Mouse (Mus musculus) hindbrain, embryonic 12.5 days (tissue): ENCODE data around the gene Tbc1d7. TPM values are rescaled to one million over a fixed set of nuclear protein-coding genes. Genes with fewer than 3 reads are reported as not detected.

Experiments
- ATAC-seq: fragments of 200-750 bp; cut with Nextera tagmentation; 2 replicates; pipeline ENCODE4 v1.8.0; 2017; ENCODE audit warnings: moderate TSS enrichment; ENCODE audit not compliant: low FRiP score
- H3K27ac ChIP-seq: fragments of 300-500 bp; sonication (generic); 2 replicates; pipeline ENCODE4 v1.5.1; 2016; ENCODE audit warnings: mild to moderate bottlenecking
- H3K27me3 ChIP-seq: fragments of 300-500 bp; sonication (generic); 2 replicates; pipeline ENCODE4 v1.6.1; 2016; ENCODE audit warnings: mild to moderate bottlenecking
- H3K36me3 ChIP-seq: fragments of 300-500 bp; sonication (generic); 2 replicates; pipeline ENCODE4 v1.6.1; 2016; ENCODE audit warnings: mild to moderate bottlenecking
- H3K4me1 ChIP-seq: fragments of 300-500 bp; sonication (generic); 2 replicates; pipeline ENCODE4 v1.6.1; 2016
- H3K4me2 ChIP-seq: fragments of 300-500 bp; sonication (generic); replicated peaks from 2 replicates; pipeline ENCODE4 v1.6.1; 2016; ENCODE audit warnings: mild to moderate bottlenecking
- H3K4me3 ChIP-seq: fragments of 300-500 bp; sonication (generic); 2 replicates; pipeline ENCODE4 v1.5.1; 2016; ENCODE audit warnings: mild to moderate bottlenecking
- H3K9ac ChIP-seq: fragments of 300-500 bp; sonication (generic); 2 replicates; pipeline ENCODE4 v1.6.1; 2016; ENCODE audit warnings: mild to moderate bottlenecking, moderate library complexity
- H3K9me3 ChIP-seq: fragments of 300-500 bp; sonication (generic); replicated peaks from 2 replicates; pipeline ENCODE4 v1.6.1; 2016; ENCODE audit warnings: mild to moderate bottlenecking
- WGBS: fragments of 180-500 bp; shearing (Covaris S2); methylation state at CpG from one replicate; pipeline ENCODE4 v1.1.7; 2016; 5-methylcytosine and 5-hydroxymethylcytosine counted together
- polyA plus RNA-seq: library from polyadenylated mRNA; unstranded; fragments of >200 nt; fragmentation: Nextera tagmentation; extraction: Ambion mirVana; gene quantifications from 2 replicates; pipeline ENCODE4 v1.2.1, GENCODE M21; 2016

The Tbc1d7 gene
- polyA plus RNA-seq, 1 experiment from 2014 or later, result 74.9 TPM

DNA sequence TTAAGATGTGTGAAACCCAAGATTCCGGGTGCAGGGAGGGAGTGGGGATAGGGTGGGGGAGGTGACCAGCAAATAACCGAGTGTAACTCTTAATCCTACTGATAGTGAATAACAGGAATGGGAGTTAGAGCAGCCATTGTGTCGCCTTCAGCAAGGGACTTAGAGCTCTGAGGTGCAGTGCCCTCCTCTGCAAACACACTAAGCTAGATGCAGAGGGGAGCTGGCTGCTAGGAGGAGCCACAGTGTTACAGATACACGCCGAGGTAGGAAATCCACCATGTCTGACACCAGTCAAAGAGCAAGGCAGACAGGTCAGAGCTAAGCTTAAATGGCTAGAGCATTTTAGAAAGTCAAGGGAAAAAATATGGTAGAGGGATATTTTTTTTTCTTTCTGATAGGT, 13.9 kb downstream of the Tbc1d7 start:
- H3K9me3 ChIP-seq, result no peaks in the 10 kb centered on the region
- peaks cover 41% of the 10 kb centered on the region for H3K36me3 ChIP-seq
- no peaks in the 10 kb centered on the region for H3K4me1 ChIP-seq
- no peak overlapping the region for H3K4me3 ChIP-seq
- ATAC-seq, result no peak
- no peak overlapping the region for H3K9ac ChIP-seq
- no peak overlapping the region for H3K4me2 ChIP-seq
- no peaks in the 10 kb centered on the region for H3K27me3 ChIP-seq
- WGBS, result 58% methylated on average over 5 of the region's 5 CpGs
- no peak overlapping the region for H3K27ac ChIP-seq

DNA sequence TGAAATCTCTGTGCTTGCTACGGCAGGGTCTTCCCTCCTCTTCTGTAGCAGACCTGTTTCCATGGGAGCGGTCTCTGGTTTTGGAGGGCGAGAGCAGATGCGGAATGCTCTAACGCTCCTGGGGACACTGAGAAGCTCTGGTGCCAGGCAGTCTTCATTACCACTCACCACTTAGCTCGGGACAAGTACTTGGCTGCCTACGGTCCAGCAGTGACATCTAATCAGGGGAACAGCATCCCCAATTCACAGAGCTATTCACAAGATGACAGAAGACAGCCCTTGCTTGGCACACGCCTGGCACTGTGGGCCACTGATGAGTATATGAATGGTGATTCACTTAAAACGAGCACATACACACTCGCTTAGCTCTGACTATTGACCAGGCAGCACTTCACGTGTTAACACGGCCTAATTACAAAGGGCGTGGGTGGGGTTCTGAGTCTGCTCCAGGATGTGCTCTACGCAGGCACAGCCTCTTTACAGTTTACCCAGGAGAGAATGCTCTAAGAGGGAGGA, 19.2 kb downstream of the Tbc1d7 start:
- ATAC-seq, result no peak
- H3K27ac ChIP-seq, result no peak overlapping the region
- H3K9ac ChIP-seq, result no peak overlapping the region
- no peak overlapping the region for H3K4me3 ChIP-seq
- H3K36me3 ChIP-seq, result peaks cover 55% of the 10 kb centered on the region
- no peaks in the 10 kb centered on the region for H3K4me1 ChIP-seq
- no peaks in the 10 kb centered on the region for H3K27me3 ChIP-seq
- WGBS, result 93% methylated on average over 14 of the region's 14 CpGs
- H3K9me3 ChIP-seq, result no peaks in the 10 kb centered on the region
- H3K4me2 ChIP-seq, result no peak overlapping the region

DNA sequence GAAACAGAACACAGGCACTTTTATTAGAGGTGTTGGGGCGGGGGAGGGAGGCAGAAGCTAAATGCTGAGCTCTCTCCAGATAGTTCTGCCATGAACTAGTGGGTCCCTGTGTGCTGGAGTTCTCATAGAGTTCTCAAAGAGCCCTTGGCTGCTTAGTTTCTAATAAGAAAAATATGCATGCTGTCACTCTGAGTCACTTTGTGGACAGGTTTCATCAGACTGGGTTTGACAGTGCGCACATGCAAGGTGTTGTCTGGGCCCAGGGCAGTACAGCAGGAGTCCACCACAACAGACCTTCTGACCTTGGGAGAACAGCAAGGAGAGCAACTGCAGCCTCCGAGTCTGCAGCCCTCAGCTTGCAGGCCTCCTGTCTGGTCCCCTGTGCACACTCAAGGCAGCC, 21.6 kb downstream of the Tbc1d7 start:
- Histone ChIP-seq H3K36me3 (peaks cover 46% of the 10 kb centered on the region), H3K9ac (no peak overlapping the region), H3K27me3 (no peaks in the 10 kb centered on the region), H3K4me2 (no peak overlapping the region), H3K4me1 (no peaks in the 10 kb centered on the region), H3K4me3 (no peak overlapping the region), H3K9me3 (no peaks in the 10 kb centered on the region), H3K27ac (no peak overlapping the region)
- WGBS, result 83% methylated on average over 3 of the region's 3 CpGs
- ATAC-seq, result no peak

DNA sequence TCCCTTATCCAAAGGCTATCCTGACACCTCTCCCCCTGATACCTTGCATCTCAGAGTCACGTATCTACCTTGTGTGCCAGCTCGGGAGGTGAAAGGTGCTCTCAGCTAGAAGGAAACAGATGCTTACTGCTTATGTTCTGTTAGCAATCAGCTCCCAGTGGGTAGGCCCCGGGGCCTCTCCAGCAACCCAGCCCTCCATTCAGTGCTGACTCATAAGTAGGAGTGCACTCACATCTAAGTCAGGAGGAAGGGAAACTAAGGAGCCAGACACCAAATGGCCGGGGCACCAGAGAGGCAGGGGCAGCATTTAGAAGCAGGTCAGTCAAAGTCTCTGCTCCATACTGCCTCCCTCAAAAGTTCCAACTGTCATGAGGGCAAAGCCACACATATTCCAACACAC, 22.6 kb downstream of the Tbc1d7 start:
- H3K9ac ChIP-seq, result no peak overlapping the region
- no peaks in the 10 kb centered on the region for H3K27me3 ChIP-seq
- no peaks in the 10 kb centered on the region for H3K4me1 ChIP-seq
- 79% methylated on average over 4 of the region's 4 CpGs for WGBS
- no peak overlapping the region for H3K27ac ChIP-seq
- H3K4me2 ChIP-seq, result no peak overlapping the region
- H3K9me3 ChIP-seq, result no peaks in the 10 kb centered on the region
- peaks cover 36% of the 10 kb centered on the region for H3K36me3 ChIP-seq
- H3K4me3 ChIP-seq, result no peak overlapping the region
- no peak for ATAC-seq

GRCm38 (mm10) chr13:43146515-43147258, 24.6 kb downstream of the Tbc1d7 start:
- H3K4me1 ChIP-seq, result no peaks in the 10 kb centered on the region
- no peak overlapping the region for H3K4me3 ChIP-seq
- ATAC-seq, result no peak
- no peak overlapping the region for H3K4me2 ChIP-seq
- H3K9ac ChIP-seq, result no peak overlapping the region
- no peaks in the 10 kb centered on the region for H3K9me3 ChIP-seq
- H3K27me3 ChIP-seq, result no peaks in the 10 kb centered on the region
- WGBS, result 75% methylated on average over 8 of the region's 8 CpGs
- peaks cover 18% of the 10 kb centered on the region for H3K36me3 ChIP-seq
- no peak overlapping the region for H3K27ac ChIP-seq

- WGBS, result 79% methylated on average over 7 of the region's 7 CpGs
- H3K4me2 ChIP-seq, result no peak overlapping the region
- no peak overlapping the region for H3K4me3 ChIP-seq
- 0 out of 2 replicates have a peak, but pooled peaks cover 3% of the 10 kb centered on the region for H3K36me3 ChIP-seq
- no peaks in the 10 kb centered on the region for H3K27me3 ChIP-seq
- ATAC-seq, result no peak
- H3K27ac ChIP-seq, result no peak overlapping the region
- H3K4me1 ChIP-seq, result no peaks in the 10 kb centered on the region
- H3K9ac ChIP-seq, result no peak overlapping the region
- no peaks in the 10 kb centered on the region for H3K9me3 ChIP-seq
Measured at GRCm38 (mm10) chr13:43144720-43145418, 26.4 kb downstream of the Tbc1d7 start.

GRCm38 (mm10) chr13:43134468-43134867, 36.8 kb downstream of the Tbc1d7 start:
- ATAC-seq, result no peak
- Histone ChIP-seq H3K9ac (no peak overlapping the region), H3K9me3 (no peaks in the 10 kb centered on the region), H3K27ac (no peak overlapping the region), H3K27me3 (no peaks in the 10 kb centered on the region), H3K4me1 (no peaks in the 10 kb centered on the region), H3K36me3 (0 out of 2 replicates have a peak, but pooled peaks cover 5% of the 10 kb centered on the region), H3K4me2 (no peak overlapping the region), H3K4me3 (no peak overlapping the region)
- 81% methylated on average over 4 of the region's 4 CpGs for WGBS

DNA sequence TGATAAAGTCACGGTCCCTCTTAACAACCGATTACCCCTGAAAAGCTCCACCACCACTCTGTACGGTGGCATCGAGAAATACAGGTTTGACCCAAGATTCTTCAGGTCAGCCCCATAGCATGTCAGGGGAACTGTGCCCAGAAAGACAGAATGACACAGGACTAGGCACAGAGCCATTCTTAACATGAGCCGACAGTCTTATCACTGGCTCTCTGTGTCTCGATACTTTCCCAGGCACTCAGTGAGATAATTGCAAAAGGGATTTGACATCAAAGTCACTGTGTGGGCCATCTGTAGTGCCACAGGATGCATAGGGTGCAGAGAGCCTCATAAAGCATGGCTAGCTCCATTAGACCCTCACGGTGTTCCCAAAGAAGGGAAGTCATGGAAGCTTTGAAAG, 37.9 kb downstream of the Tbc1d7 start:
- no peaks in the 10 kb centered on the region for H3K9me3 ChIP-seq
- H3K4me1 ChIP-seq, result no peaks in the 10 kb centered on the region
- no peak overlapping the region for H3K4me3 ChIP-seq
- H3K27ac ChIP-seq, result no peak overlapping the region
- 0 out of 2 replicates have a peak, but pooled peaks cover 5% of the 10 kb centered on the region for H3K36me3 ChIP-seq
- no peak overlapping the region for H3K9ac ChIP-seq
- no peak overlapping the region for H3K4me2 ChIP-seq
- ATAC-seq, result no peak
- 88% methylated on average over 7 of the region's 7 CpGs for WGBS
- H3K27me3 ChIP-seq, result no peaks in the 10 kb centered on the region

DNA sequence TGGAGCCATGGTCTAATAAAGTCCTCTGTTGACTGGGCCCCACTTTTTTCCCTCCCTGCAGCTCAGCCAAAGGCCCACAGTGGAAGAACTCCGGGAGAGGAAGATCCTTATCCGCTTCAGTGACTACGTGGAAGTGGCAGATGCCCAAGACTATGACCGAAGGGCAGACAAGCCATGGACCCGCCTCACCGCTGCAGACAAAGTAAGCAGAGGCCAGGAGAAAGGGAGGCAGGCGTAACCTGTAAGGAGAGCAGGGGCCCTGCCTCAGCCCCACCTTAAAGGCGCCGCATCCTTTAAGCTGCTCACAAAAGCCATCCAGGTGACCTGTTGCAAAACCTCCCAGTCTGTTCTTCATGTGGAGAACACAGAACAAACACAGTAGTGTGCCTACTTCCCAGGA, 38.4 kb downstream of the Tbc1d7 start:
- no peak overlapping the region for H3K4me3 ChIP-seq
- no peaks in the 10 kb centered on the region for H3K9me3 ChIP-seq
- WGBS, result 78% methylated on average over 9 of the region's 9 CpGs
- H3K27me3 ChIP-seq, result no peaks in the 10 kb centered on the region
- no peaks in the 10 kb centered on the region for H3K4me1 ChIP-seq
- no peak overlapping the region for H3K4me2 ChIP-seq
- no peak overlapping the region for H3K27ac ChIP-seq
- ATAC-seq, result no peak
- H3K36me3 ChIP-seq, result 0 out of 2 replicates have a peak, but pooled peaks cover 5% of the 10 kb centered on the region
- H3K9ac ChIP-seq, result no peak overlapping the region

- ATAC-seq, result no peak
- Histone ChIP-seq H3K4me1 (no peaks in the 10 kb centered on the region), H3K27ac (no peak overlapping the region), H3K9me3 (no peaks in the 10 kb centered on the region), H3K36me3 (0 out of 2 replicates have a peak, but pooled peaks cover 5% of the 10 kb centered on the region), H3K9ac (no peak overlapping the region), H3K4me2 (no peak overlapping the region), H3K27me3 (no peaks in the 10 kb centered on the region), H3K4me3 (no peak overlapping the region)
- 77% methylated on average over 10 of the region's 10 CpGs for WGBS
Measured at GRCm38 (mm10) chr13:43131741-43132191, 39.5 kb downstream of the Tbc1d7 start.

- Histone ChIP-seq H3K9me3 (no peaks in the 10 kb centered on the region), H3K9ac (no peak overlapping the region), H3K36me3 (no peaks in the 10 kb centered on the region), H3K27me3 (no peaks in the 10 kb centered on the region), H3K4me3 (no peak overlapping the region), H3K27ac (no peak overlapping the region), H3K4me2 (no peak overlapping the region), H3K4me1 (peaks cover 3% of the 10 kb centered on the region; the same call in 1 of the 2 replicates)
- WGBS, result 64% methylated on average over 6 of the region's 6 CpGs
- ATAC-seq, result no peak
Measured at GRCm38 (mm10) chr13:43130161-43130560, 41.1 kb downstream of the Tbc1d7 start.

- Histone ChIP-seq H3K9me3 (no peaks in the 10 kb centered on the region), H3K4me3 (no peak overlapping the region), H3K36me3 (no peaks in the 10 kb centered on the region), H3K9ac (no peak overlapping the region), H3K4me2 (no peak overlapping the region), H3K27me3 (no peaks in the 10 kb centered on the region), H3K4me1 (peaks cover 26% of the 10 kb centered on the region), H3K27ac (no peak overlapping the region)
- ATAC-seq, result no peak
- WGBS, result 32% methylated on average over 4 of the region's 4 CpGs
Measured at GRCm38 (mm10) chr13:43124683-43125074, 46.6 kb downstream of the Tbc1d7 start.
